Mouse (Mus musculus) midbrain, embryonic 16.5 days (tissue): ENCODE measurements around the gene Lrrc28. TPM values are rescaled to one million over a fixed set of nuclear protein-coding genes. Genes with fewer than 3 reads are reported as not detected.

Experiments used
- ATAC-seq: fragments of 200-750 bp; cut with Nextera tagmentation; 2 replicates; pipeline ENCODE4 v1.8.0; 2017; ENCODE audit warnings: moderate TSS enrichment
- H3K27ac ChIP-seq: fragments of 300-500 bp; sonication (generic); 2 replicates; pipeline ENCODE4 v1.5.1; 2014; ENCODE audit warnings: mild to moderate bottlenecking, low read length, mixed read lengths
- H3K27me3 ChIP-seq: fragments of 300-500 bp; sonication (generic); 2 replicates; pipeline ENCODE4 v1.6.1; 2014; ENCODE audit warnings: low read depth, low read length, mixed read lengths; ENCODE audit not compliant: control insufficient read depth, insufficient read depth
- H3K36me3 ChIP-seq: fragments of 300-500 bp; sonication (generic); 2 replicates; pipeline ENCODE4 v1.6.1; 2014; ENCODE audit warnings: mild to moderate bottlenecking, low read length, moderate library complexity, mixed read lengths; ENCODE audit not compliant: control insufficient read depth, insufficient read depth
- H3K4me1 ChIP-seq: fragments of 300-500 bp; sonication (generic); 2 replicates; pipeline ENCODE4 v1.6.1; 2014; ENCODE audit warnings: mild to moderate bottlenecking, low read length, mixed read lengths; ENCODE audit not compliant: control insufficient read depth, insufficient read depth
- H3K4me2 ChIP-seq: fragments of 300-500 bp; sonication (generic); 2 replicates; pipeline ENCODE4 v1.6.1; 2014; ENCODE audit warnings: mild to moderate bottlenecking, low read length, mixed read lengths
- H3K4me3 ChIP-seq: fragments of 300-500 bp; sonication (generic); 2 replicates; pipeline ENCODE4 v1.5.1; 2014; ENCODE audit warnings: low read depth, mild to moderate bottlenecking, low read length, moderate library complexity, mixed read lengths
- H3K9ac ChIP-seq: fragments of 300-500 bp; sonication (generic); 2 replicates; pipeline ENCODE4 v1.6.1; 2014; ENCODE audit warnings: low read depth, low read length, mixed read lengths
- H3K9me3 ChIP-seq: fragments of 300-500 bp; sonication (generic); replicated peaks from 2 replicates; pipeline ENCODE4 v1.6.1; 2014; ENCODE audit warnings: mild to moderate bottlenecking, low read length, mixed read lengths; ENCODE audit not compliant: control insufficient read depth, poor library complexity, severe bottlenecking
- WGBS: fragments of 180-500 bp; shearing (Covaris S2); extraction: QIAGEN DNeasy Blood & Tissue Kit; methylation state at CpG from one replicate; pipeline ENCODE4 v1.1.7; 2014; 5-methylcytosine and 5-hydroxymethylcytosine counted together
- polyA plus RNA-seq: library from polyadenylated mRNA; unstranded; fragments of >200 nt; fragmentation: Nextera tagmentation; extraction: Ambion mirVana; gene quantifications from 2 replicates; pipeline ENCODE4 v1.2.1, GENCODE M21; 2015

Lrrc28 gene
- polyA plus RNA-seq, 1 experiment from 2014 or later, result 24.0 TPM

GRCm38 (mm10) chr7:67652211-67652610, 7.1 kb upstream of the Lrrc28 start:
- H3K4me1 ChIP-seq, result no peaks in the 10 kb centered on the region
- H3K27me3 ChIP-seq, result no peaks in the 10 kb centered on the region
- no peak overlapping the region for H3K4me3 ChIP-seq
- 85% methylated on average over 5 of the region's 5 CpGs for WGBS
- no peak overlapping the region for H3K9ac ChIP-seq
- H3K9me3 ChIP-seq, result no peaks in the 10 kb centered on the region
- H3K4me2 ChIP-seq, result no peak overlapping the region
- no peaks in the 10 kb centered on the region for H3K36me3 ChIP-seq
- H3K27ac ChIP-seq, result no peak overlapping the region
- ATAC-seq, result no peak

GRCm38 (mm10) chr7:67648376-67648775, 3.3 kb upstream of the Lrrc28 start:
- no peak overlapping the region for H3K4me3 ChIP-seq
- H3K9me3 ChIP-seq, result no peaks in the 10 kb centered on the region
- H3K27ac ChIP-seq, result no peak overlapping the region
- peaks cover 12% of the 10 kb centered on the region for H3K4me1 ChIP-seq
- no peak for ATAC-seq
- H3K36me3 ChIP-seq, result no peaks in the 10 kb centered on the region
- H3K9ac ChIP-seq, result no peak overlapping the region
- 74% methylated on average over 4 of the region's 4 CpGs for WGBS
- no peak overlapping the region for H3K4me2 ChIP-seq
- H3K27me3 ChIP-seq, result no peaks in the 10 kb centered on the region

- Histone ChIP-seq H3K4me2 (peak within 1 kb of the TSS; percentile 82), H3K9ac (peak within 1 kb of the TSS; percentile 83), H3K27me3 (no peaks in the 10 kb centered on the region), H3K4me1 (peaks cover 12% of the 10 kb centered on the region), H3K27ac (no peak within 1 kb of the TSS), H3K36me3 (no peaks in the 10 kb centered on the region), H3K9me3 (no peaks in the 10 kb centered on the region), H3K4me3 (peak within 1 kb of the TSS; percentile 66)
- no peak for ATAC-seq
- WGBS, result 0% methylated on average over 5 of the region's 5 CpGs
These were observed 2.2 kb upstream of the Lrrc28 start, which contains the start of gene Ttc23 for GRCm38 (mm10) chr7:67647277-67647676. TSS of gene Ttc23 (plus strand) at chr7:67647410.

GRCm38 (mm10) chr7:67646131-67646530, 1.1 kb upstream of the Lrrc28 start:
- peak overlapping the region; percentile 83 for H3K9ac ChIP-seq
- H3K27me3 ChIP-seq, result no peaks in the 10 kb centered on the region
- H3K4me1 ChIP-seq, result peaks cover 12% of the 10 kb centered on the region
- H3K4me2 ChIP-seq, result peak overlapping the region; percentile 82
- ATAC-seq, result no peak
- H3K4me3 ChIP-seq, result peak overlapping the region; percentile 66
- no peaks in the 10 kb centered on the region for H3K36me3 ChIP-seq
- peak overlapping the region; percentile 86 for H3K27ac ChIP-seq
- H3K9me3 ChIP-seq, result no peaks in the 10 kb centered on the region
- WGBS, result under 1% methylated on average over 6 of the region's 6 CpGs

- Histone ChIP-seq H3K4me3 (peak overlapping the region; percentile 66), H3K36me3 (no peaks in the 10 kb centered on the region; the same call in 1 of the 2 replicates), H3K9ac (peak overlapping the region; percentile 83), H3K4me1 (peaks cover 12% of the 10 kb centered on the region), H3K27me3 (no peaks in the 10 kb centered on the region), H3K4me2 (peak overlapping the region; percentile 82), H3K27ac (peak overlapping the region; percentile 86), H3K9me3 (no peaks in the 10 kb centered on the region)
- under 1% methylated on average over 15 of the region's 15 CpGs for WGBS
- peak; percentile 37 for ATAC-seq
These were observed 580 bp upstream of the Lrrc28 start for GRCm38 (mm10) chr7:67645681-67646014.

- Histone ChIP-seq H3K36me3 (no peaks in the 10 kb centered on the region; the same call in 1 of the 2 replicates), H3K27me3 (no peaks in the 10 kb centered on the region), H3K4me3 (peak overlapping the region; percentile 66), H3K9ac (peak overlapping the region; percentile 84; the same call in 1 of the 2 replicates), H3K4me2 (peak overlapping the region; percentile 64), H3K9me3 (no peaks in the 10 kb centered on the region), H3K4me1 (peaks cover 12% of the 10 kb centered on the region), H3K27ac (no peak overlapping the region)
- WGBS, result 37% methylated on average over 8 of the region's 8 CpGs
- no peak for ATAC-seq
These were observed 777 bp downstream of the Lrrc28 start for GRCm38 (mm10) chr7:67644291-67644690.

GRCm38 (mm10) chr7:67642955-67643354, 2.1 kb downstream of the Lrrc28 start:
- H3K27ac ChIP-seq, result no peak overlapping the region
- H3K4me1 ChIP-seq, result peaks cover 12% of the 10 kb centered on the region
- no peaks in the 10 kb centered on the region for H3K27me3 ChIP-seq
- H3K4me3 ChIP-seq, result no peak overlapping the region
- ATAC-seq, result no peak
- H3K4me2 ChIP-seq, result no peak overlapping the region
- 95% methylated on average over 9 of the region's 9 CpGs for WGBS
- H3K36me3 ChIP-seq, result no peaks in the 10 kb centered on the region; the same call in 1 of the 2 replicates
- no peaks in the 10 kb centered on the region for H3K9me3 ChIP-seq
- H3K9ac ChIP-seq, result no peak overlapping the region

GRCm38 (mm10) chr7:67639006-67639405, 6.1 kb downstream of the Lrrc28 start:
- Histone ChIP-seq H3K4me2 (no peak overlapping the region), H3K4me3 (no peak overlapping the region), H3K4me1 (peaks cover under 1% of the 10 kb centered on the region), H3K9me3 (no peaks in the 10 kb centered on the region), H3K9ac (no peak overlapping the region), H3K27ac (no peak overlapping the region), H3K36me3 (no peaks in the 10 kb centered on the region; the same call in 1 of the 2 replicates), H3K27me3 (no peaks in the 10 kb centered on the region)
- no peak for ATAC-seq
- WGBS, result 34% methylated on average over 3 of the region's 3 CpGs

- no peak overlapping the region for H3K4me3 ChIP-seq
- ATAC-seq, result no peak
- no peak overlapping the region for H3K9ac ChIP-seq
- WGBS, result 78% methylated on average over 2 of the region's 2 CpGs
- H3K36me3 ChIP-seq, result peaks cover 2% of the 10 kb centered on the region; the same call in 1 of the 2 replicates
- H3K9me3 ChIP-seq, result no peaks in the 10 kb centered on the region
- H3K4me1 ChIP-seq, result no peaks in the 10 kb centered on the region
- H3K27ac ChIP-seq, result no peak overlapping the region
- H3K4me2 ChIP-seq, result no peak overlapping the region
- H3K27me3 ChIP-seq, result no peaks in the 10 kb centered on the region
These were observed 8.9 kb downstream of the Lrrc28 start for GRCm38 (mm10) chr7:67636161-67636560.
